Mouse (Mus musculus): ENCODE data around the gene Fam110c. TPM values are rescaled to one million over a fixed set of nuclear protein-coding genes. Genes with fewer than 3 reads are reported as not detected.
A peak's percentile ranks its signal among the peaks of the same experiment; 100 is the strongest.

Gene Fam110c
- total and polyA plus RNA-seq, 2 experiments from 2014 or later: 0.57 to 0.84 TPM

- ATAC-seq (ENCODE audit: insufficient read depth, low read depth): no peak
- H3K4me2 ChIP-seq (ENCODE audit: low read depth, low read length): no peak overlapping the region
- H3K4me1 ChIP-seq (ENCODE audit: control insufficient read depth, insufficient read depth): peaks cover 12% of the 10 kb centered on the region
- no peaks in the 10 kb centered on the region for H3K36me3 ChIP-seq (replicated peaks; ENCODE audit: control insufficient read depth, insufficient read depth, low read length)
- no peaks in the 10 kb centered on the region for H3K9me3 ChIP-seq (replicated peaks; ENCODE audit: control insufficient read depth, low read length)
- DNase-seq (ENCODE audit: low spot score): no peak
- H3K27ac ChIP-seq (ENCODE audit: low read depth): no peak overlapping the region
- no peak overlapping the region for H3K4me3 ChIP-seq (ENCODE audit: low read depth, low read length)
- TF ChIP-seq EP300 (IDR thresholded peaks at IDR 0.05; ENCODE audit: low read depth) (no peak), CTCF (IDR thresholded peaks at IDR 0.05; ENCODE audit: low read depth) (no peak)
- WGBS: 80% methylated on average over 6 of the region's 6 CpGs
- H3K9ac ChIP-seq (replicated peaks; ENCODE audit: low read depth, low read length): no peak overlapping the region
- H3K27me3 ChIP-seq (ENCODE audit: control insufficient read depth, insufficient read depth, low read length): peaks cover 8% of the 10 kb centered on the region
These were observed 6.7 kb downstream of the Fam110c start for GRCm38 (mm10) chr12:31080352-31080751.

- Histone ChIP-seq H3K4me1 (ENCODE audit: control insufficient read depth, insufficient read depth) (peaks cover 11% of the 10 kb centered on the region), H3K36me3 (replicated peaks; ENCODE audit: control insufficient read depth, insufficient read depth, low read length) (no peaks in the 10 kb centered on the region), H3K4me2 (ENCODE audit: low read depth, low read length) (no peak overlapping the region), H3K9me3 (replicated peaks; ENCODE audit: control insufficient read depth, low read length) (no peaks in the 10 kb centered on the region), H3K27ac (ENCODE audit: low read depth) (no peak overlapping the region), H3K27me3 (ENCODE audit: control insufficient read depth, insufficient read depth, low read length) (peaks cover 3% of the 10 kb centered on the region; the same call in 1 of the 2 replicates), H3K9ac (replicated peaks; ENCODE audit: low read depth, low read length) (no peak overlapping the region), H3K4me3 (ENCODE audit: low read depth, low read length) (no peak overlapping the region)
- 47% methylated on average over 6 of the region's 6 CpGs for WGBS
- no peak for ATAC-seq (ENCODE audit: insufficient read depth, low read depth)
- no peak for DNase-seq (ENCODE audit: low spot score)
- TF ChIP-seq CTCF (IDR thresholded peaks at IDR 0.05; ENCODE audit: low read depth) (no peak), EP300 (IDR thresholded peaks at IDR 0.05; ENCODE audit: low read depth) (no peak)
These were observed 7.4 kb downstream of the Fam110c start for GRCm38 (mm10) chr12:31080890-31081554.

GRCm38 (mm10) chr12:31083007-31083406, 9.3 kb downstream of the Fam110c start:
- TF ChIP-seq EP300 (IDR thresholded peaks at IDR 0.05; ENCODE audit: low read depth): no peak
- no peak for TF ChIP-seq CTCF (IDR thresholded peaks at IDR 0.05; ENCODE audit: low read depth)
- Histone ChIP-seq H3K36me3 (replicated peaks; ENCODE audit: control insufficient read depth, insufficient read depth, low read length) (no peaks in the 10 kb centered on the region), H3K9ac (replicated peaks; ENCODE audit: low read depth, low read length) (no peak overlapping the region), H3K4me3 (ENCODE audit: low read depth, low read length) (no peak overlapping the region), H3K27ac (ENCODE audit: low read depth) (no peak overlapping the region), H3K27me3 (ENCODE audit: control insufficient read depth, insufficient read depth, low read length) (no peaks in the 10 kb centered on the region), H3K4me1 (ENCODE audit: control insufficient read depth, insufficient read depth) (peaks cover 11% of the 10 kb centered on the region), H3K9me3 (replicated peaks; ENCODE audit: control insufficient read depth, low read length) (no peaks in the 10 kb centered on the region), H3K4me2 (ENCODE audit: low read depth, low read length) (no peak overlapping the region)
- ATAC-seq (ENCODE audit: insufficient read depth, low read depth) (no peak), DNase-seq (ENCODE audit: low spot score) (peak; percentile 36)
- WGBS: 6% methylated on average over 4 of the region's 4 CpGs

GRCm38 (mm10) chr12:31083407-31083806, 9.7 kb downstream of the Fam110c start:
- Histone ChIP-seq H3K27me3 (ENCODE audit: control insufficient read depth, insufficient read depth, low read length) (no peaks in the 10 kb centered on the region), H3K4me1 (ENCODE audit: control insufficient read depth, insufficient read depth) (peaks cover 11% of the 10 kb centered on the region), H3K36me3 (replicated peaks; ENCODE audit: control insufficient read depth, insufficient read depth, low read length) (no peaks in the 10 kb centered on the region), H3K4me3 (ENCODE audit: low read depth, low read length) (no peak overlapping the region), H3K27ac (ENCODE audit: low read depth) (no peak overlapping the region), H3K4me2 (ENCODE audit: low read depth, low read length) (no peak overlapping the region), H3K9ac (replicated peaks; ENCODE audit: low read depth, low read length) (no peak overlapping the region), H3K9me3 (replicated peaks; ENCODE audit: control insufficient read depth, low read length) (no peaks in the 10 kb centered on the region)
- no peak for DNase-seq (ENCODE audit: low spot score)
- ATAC-seq (ENCODE audit: insufficient read depth, low read depth): no peak
- 51% methylated on average over 4 of the region's 4 CpGs for WGBS
- TF ChIP-seq EP300 (IDR thresholded peaks at IDR 0.05; ENCODE audit: low read depth) (no peak), CTCF (IDR thresholded peaks at IDR 0.05; ENCODE audit: low read depth) (no peak)

- TF ChIP-seq EP300 (IDR thresholded peaks at IDR 0.05; ENCODE audit: low read depth): no peak
- TF ChIP-seq CTCF (IDR thresholded peaks at IDR 0.05; ENCODE audit: low read depth): no peak
- Histone ChIP-seq H3K27ac (ENCODE audit: low read depth) (no peak overlapping the region), H3K4me2 (ENCODE audit: low read depth, low read length) (no peak overlapping the region), H3K9ac (replicated peaks; ENCODE audit: low read depth, low read length) (no peak overlapping the region), H3K4me3 (ENCODE audit: low read depth, low read length) (no peak overlapping the region), H3K36me3 (replicated peaks; ENCODE audit: control insufficient read depth, insufficient read depth, low read length) (no peaks in the 10 kb centered on the region), H3K27me3 (ENCODE audit: control insufficient read depth, insufficient read depth, low read length) (no peaks in the 10 kb centered on the region), H3K4me1 (ENCODE audit: control insufficient read depth, insufficient read depth) (peaks cover 27% of the 10 kb centered on the region), H3K9me3 (replicated peaks; ENCODE audit: control insufficient read depth, low read length) (no peaks in the 10 kb centered on the region)
- DNase-seq (ENCODE audit: low spot score): no peak
- 88% methylated on average over 4 of the region's 4 CpGs for WGBS
- ATAC-seq (ENCODE audit: insufficient read depth, low read depth): no peak
These were observed 13.4 kb downstream of the Fam110c start for GRCm38 (mm10) chr12:31087060-31087459.

GRCm38 (mm10) chr12:31090401-31090800, 16.7 kb downstream of the Fam110c start:
- 28% methylated on average over 6 of the region's 6 CpGs for WGBS
- H3K27ac ChIP-seq (ENCODE audit: low read depth): no peak overlapping the region

More at GRCm38 (mm10) chr12:31090401-31090800, 16.7 kb downstream of the Fam110c start:
- DNase-seq (ENCODE audit: low spot score): no peak
- Histone ChIP-seq H3K9ac (replicated peaks; ENCODE audit: low read depth, low read length) (no peak overlapping the region), H3K4me3 (ENCODE audit: low read depth, low read length) (no peak overlapping the region), H3K4me2 (ENCODE audit: low read depth, low read length) (no peak overlapping the region), H3K36me3 (replicated peaks; ENCODE audit: control insufficient read depth, insufficient read depth, low read length) (no peaks in the 10 kb centered on the region), H3K4me1 (ENCODE audit: control insufficient read depth, insufficient read depth) (peaks cover 16% of the 10 kb centered on the region), H3K27me3 (ENCODE audit: control insufficient read depth, insufficient read depth, low read length) (no peaks in the 10 kb centered on the region), H3K9me3 (replicated peaks; ENCODE audit: control insufficient read depth, low read length) (no peaks in the 10 kb centered on the region)
- TF ChIP-seq EP300 (IDR thresholded peaks at IDR 0.05; ENCODE audit: low read depth) (no peak), CTCF (IDR thresholded peaks at IDR 0.05; ENCODE audit: low read depth) (no peak)
- ATAC-seq (ENCODE audit: insufficient read depth, low read depth): no peak
